Mouse (Mus musculus): ENCODE results near the gene Snx11.
"Not testable (repeated sequence)": the region's sequence is repeated elsewhere in the genome, so short reads cannot be mapped to it uniquely, and the experiment has no call there.

Gene Snx11

GRCm38 (mm10) chr11:96776968-96777962, at the start of gene Snx11:
Gene Snx11 (minus strand): TSS chr11:96777559.
- DNase-seq: peak; percentile 100

DNA sequence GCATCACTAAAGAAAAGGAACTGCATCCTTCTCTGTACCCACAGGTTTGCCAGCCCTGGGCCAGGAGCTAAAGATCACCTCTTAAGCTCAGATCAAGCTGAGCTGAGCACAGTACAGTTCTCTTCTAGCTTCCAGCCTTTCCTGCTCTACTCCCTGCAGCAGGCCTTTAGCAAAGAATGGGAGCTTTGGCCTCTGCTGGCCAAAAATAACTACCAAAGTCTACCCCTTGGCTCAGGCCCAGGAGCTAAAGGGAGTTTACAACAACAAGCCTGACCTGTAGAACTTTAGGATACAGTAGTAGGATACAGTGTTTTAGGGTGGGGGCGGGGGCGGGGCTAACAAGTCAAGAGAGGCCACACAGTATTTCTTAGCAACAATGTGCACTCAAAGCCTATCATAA, 49.1 kb upstream of the Snx11 start:
- no peak for DNase-seq

GRCm38 (mm10) chr11:96824783-96825495, 47.6 kb upstream of the Snx11 start:
- peak; percentile 83 for DNase-seq

DNA sequence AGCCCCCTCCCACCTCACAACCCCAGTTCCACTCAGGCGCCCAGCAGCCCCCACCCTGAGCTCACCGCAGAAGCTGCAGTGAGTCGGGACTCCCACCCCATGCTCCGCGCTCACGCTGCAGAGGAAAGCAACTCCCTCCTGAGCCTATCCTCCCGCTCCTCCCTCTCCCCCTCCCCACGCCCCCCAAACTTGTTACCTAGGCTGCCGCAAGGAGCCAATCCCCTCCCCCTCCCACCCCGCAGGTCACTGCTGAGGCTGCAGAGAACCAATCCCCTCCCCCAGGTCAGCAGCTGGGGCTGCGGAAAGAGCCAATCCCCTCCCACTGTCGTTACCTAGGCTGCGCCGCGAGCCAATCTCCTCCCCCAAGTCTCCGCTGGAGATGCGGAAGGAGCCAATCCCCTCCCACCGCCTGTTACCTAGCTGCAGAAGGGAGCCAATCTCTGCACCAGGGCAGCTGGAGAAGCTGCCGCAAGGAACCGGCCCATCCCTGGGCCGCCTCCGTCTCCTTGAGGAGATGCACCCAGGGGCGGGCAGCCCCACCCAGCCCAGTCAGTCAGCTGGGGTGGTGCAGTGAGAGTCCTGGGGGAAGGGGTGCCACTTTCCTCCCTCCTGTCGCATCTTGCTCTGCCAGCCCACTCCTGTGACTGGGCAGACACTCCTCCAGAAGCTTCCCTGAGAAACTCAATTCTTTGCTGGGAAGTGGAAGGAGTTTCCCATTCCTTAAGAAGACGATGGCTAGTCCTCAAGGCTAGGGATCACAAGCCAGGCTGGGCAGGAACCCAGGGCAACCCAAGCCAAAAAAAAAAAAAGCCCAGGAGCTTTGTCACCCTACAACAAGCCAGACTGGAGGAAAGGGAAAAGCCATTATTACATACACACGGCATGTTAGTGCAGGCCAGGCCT, 46.8 kb upstream of the Snx11 start:
- peak; percentile 93 for DNase-seq

GRCm38 (mm10) chr11:96823471-96823837, 46.1 kb upstream of the Snx11 start:
- DNase-seq: peak; percentile 77

DNA sequence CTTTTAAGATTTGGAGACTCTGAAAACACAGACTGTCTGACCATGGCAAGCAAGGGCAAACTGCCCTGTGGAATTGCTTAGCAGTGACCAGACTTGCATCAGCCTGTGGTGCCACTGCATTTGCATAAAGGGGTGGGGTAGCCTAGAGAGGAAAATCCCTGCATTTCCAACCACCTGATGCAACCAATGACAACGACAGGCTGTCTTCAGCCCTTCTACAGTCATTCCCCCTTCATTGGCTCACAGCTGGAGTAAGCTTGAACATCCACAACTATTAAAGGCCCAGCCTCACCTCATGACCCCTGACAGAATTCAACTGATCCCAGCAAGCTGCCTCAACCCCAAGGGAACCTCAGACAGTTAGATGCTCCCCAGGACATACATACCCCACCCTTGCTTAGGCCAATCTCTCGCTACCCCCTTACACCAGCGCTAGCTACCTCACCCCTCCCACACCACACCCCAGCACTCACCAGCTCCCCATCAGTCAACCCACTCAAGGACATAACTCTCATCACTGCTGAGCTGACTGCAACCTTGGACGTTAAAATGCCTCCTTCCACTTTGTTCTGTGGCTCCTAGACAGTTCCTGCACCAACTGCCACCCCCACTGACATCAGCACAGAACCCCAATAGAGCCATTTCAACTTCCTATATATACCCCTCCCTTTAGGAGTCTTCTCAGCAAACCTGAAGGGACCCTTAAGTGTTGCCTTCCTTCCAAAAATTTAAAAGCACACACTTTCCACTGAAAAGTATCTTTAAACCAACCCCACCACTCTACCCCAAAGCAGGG, 45.5 kb upstream of the Snx11 start:
- DNase-seq: peak; percentile 49

DNA sequence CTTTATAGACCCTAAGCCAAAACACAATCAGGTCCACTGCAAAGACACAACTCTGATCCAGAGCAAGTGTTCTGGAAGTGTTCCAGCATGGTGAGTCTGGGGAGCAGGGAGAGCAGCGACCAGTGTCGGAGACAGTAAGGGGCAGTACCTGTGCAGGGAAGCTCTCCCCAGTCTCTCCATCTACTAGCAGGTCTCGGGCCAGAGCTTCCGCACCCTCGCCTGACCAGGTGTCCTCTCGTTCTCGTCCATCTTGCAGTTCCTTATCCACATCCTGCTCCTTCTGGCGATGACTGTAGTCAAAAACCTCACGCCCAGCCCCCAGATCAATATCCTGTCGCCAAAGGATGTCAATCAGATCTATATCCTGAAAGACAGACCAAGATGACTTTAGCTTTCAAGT, 44.6 kb upstream of the Snx11 start:
- DNase-seq: no peak

GRCm38 (mm10) chr11:96818128-96818710, 40.9 kb upstream of the Snx11 start:
- DNase-seq: no peak

- no peak for DNase-seq
These were observed 39.6 kb upstream of the Snx11 start for GRCm38 (mm10) chr11:96816979-96817378.

- DNase-seq: no peak
These were observed 39.1 kb upstream of the Snx11 start for GRCm38 (mm10) chr11:96816494-96816893.

DNA sequence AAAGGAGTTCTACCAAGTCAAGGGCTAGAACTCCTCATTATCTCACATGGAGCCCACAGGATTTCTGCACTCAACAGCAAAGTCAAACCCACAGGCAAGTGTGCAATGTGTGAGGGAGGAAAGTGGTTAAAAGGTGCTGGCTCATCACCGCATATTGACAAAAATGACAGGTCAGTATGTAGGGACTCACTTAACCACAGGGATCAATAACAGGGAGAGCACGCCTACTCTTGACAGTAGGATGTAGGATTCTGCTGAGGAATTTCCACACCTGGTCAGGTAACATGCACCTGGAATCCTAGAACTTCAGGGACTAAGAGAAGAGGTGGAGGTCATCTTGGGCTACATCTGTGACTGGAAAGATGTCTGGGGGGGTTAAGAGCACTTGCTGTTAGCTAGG, 38.5 kb upstream of the Snx11 start:
- DNase-seq: no peak

DNA sequence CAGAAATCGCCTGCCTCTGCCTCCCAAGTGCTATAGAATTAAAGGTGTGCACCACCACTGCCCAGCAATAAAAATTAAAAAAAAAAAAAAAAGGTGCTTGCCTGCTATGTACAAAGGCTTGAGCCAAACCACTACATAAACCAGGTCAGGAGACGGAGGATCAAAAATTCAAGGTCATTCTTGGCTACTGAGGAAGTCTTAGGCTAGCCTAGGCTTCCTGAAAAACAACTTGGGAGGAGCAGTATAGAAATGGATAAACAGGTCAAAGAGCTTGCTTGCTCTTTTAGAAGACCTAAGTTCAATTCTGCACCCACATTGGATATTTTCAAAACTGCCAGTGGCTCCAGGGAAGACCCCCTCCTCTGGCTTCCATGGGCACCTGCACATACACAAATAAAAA, 37.1 kb upstream of the Snx11 start:
- DNase-seq: no peak

DNA sequence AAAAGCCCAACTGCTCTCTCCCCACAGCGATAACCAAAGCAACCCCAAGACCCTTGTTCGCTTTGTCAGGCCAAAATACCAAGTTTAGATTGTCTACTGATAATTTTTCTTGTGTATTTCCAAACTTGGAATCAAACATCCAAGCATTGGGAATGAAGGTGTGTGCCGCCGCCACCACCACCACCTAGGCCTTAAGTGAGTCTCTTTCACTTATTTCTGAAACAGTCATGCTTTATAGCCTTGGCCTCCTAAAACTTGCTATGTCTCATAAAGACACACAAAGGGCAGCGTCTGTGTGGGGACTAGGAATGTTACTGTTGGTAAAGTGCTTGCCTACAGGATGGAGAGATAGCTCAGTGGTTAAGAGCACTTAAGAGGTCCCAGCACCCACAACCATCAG, 36.6 kb upstream of the Snx11 start:
- DNase-seq: no peak

- no peak for DNase-seq
These were observed 36.1 kb upstream of the Snx11 start for GRCm38 (mm10) chr11:96813455-96813854.

DNA sequence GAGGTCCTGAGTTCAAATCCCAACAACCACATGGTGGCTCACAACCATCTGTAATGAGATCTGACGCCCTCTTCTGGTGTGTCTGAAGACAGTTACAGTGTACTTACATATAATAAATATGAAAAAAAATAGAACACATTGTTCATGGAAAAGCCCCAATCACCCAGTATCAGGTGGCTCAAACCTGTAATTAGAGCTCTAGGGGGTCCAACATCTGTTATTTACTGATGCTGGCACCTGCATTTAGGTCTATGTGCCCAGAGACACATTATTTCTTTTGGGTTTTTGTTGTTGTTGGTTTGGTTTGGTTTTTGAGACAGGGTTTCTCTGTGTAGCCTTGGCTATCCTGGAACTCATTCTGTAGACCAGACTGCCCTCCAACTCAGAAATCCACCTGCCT, 33.8 kb upstream of the Snx11 start:
- not testable (repeated sequence) for DNase-seq

- peak; percentile 67 for DNase-seq
These were observed 32.3 kb upstream of the Snx11 start for GRCm38 (mm10) chr11:96809562-96810235.

DNA sequence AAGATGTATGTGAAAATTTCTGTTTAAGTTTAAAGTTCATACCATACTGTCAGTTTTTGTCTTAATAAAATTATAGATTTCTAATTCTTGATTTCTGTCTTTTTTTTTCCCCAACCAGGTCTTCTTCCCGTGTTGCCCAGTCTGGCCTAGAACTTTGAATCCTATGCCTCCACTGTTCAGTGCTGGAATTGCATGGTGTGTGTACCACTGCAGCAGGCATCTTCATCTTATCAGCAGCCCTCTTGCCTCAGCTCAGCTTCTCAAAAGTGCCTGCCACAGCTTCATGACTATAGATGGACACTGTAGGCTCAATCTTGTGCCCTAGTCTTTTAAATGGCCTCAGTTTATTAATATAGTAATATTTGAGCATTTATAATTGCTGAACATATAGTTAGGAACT, 30.7 kb upstream of the Snx11 start:
- no peak for DNase-seq

- no peak for DNase-seq
These were observed 28.2 kb upstream of the Snx11 start for GRCm38 (mm10) chr11:96805606-96806005.

GRCm38 (mm10) chr11:96799511-96799910, 22.2 kb upstream of the Snx11 start:
- DNase-seq: no peak

- DNase-seq: no peak
These were observed 19.2 kb upstream of the Snx11 start for GRCm38 (mm10) chr11:96796586-96796985.

- DNase-seq: no peak
These were observed 18.7 kb upstream of the Snx11 start for GRCm38 (mm10) chr11:96796081-96796480.

All from cerebellum, adult 9-11 months (tissue).